Mouse (Mus musculus) small intestine, adult 2 months (tissue): Measurements from ENCODE around the gene Eef1akmt1. TPM values are rescaled to one million over a fixed set of nuclear protein-coding genes. Genes with fewer than 3 reads are reported as not detected.

Source experiments
- H3K27ac ChIP-seq: fragments of 200-500 bp; 2 replicates; pipeline ENCODE4 v1.5.1; 2012; ENCODE audit warnings: low read depth, low read length, control low read depth, inconsistent platforms; ENCODE audit not compliant: insufficient read depth
- H3K27me3 ChIP-seq: fragments of 200-500 bp; 2 replicates; pipeline ENCODE4 v1.6.1; 2012; ENCODE audit warnings: mild to moderate bottlenecking, moderate library complexity, low read length, inconsistent platforms; ENCODE audit not compliant: control insufficient read depth, insufficient read depth
- H3K36me3 ChIP-seq: fragments of 200-500 bp; 2 replicates; pipeline ENCODE4 v1.6.1; 2012; ENCODE audit warnings: mild to moderate bottlenecking, low read length, control low read depth, inconsistent platforms; ENCODE audit not compliant: control insufficient read depth, insufficient read depth
- H3K4me1 ChIP-seq: fragments of 200-500 bp; 2 replicates; pipeline ENCODE4 v1.6.1; 2012; ENCODE audit warnings: low read length, inconsistent platforms, mixed read lengths; ENCODE audit not compliant: control insufficient read depth, insufficient read depth, insufficient read length
- H3K4me3 ChIP-seq: fragments of 200-500 bp; 2 replicates; pipeline ENCODE4 v1.5.1; 2012; ENCODE audit warnings: low read depth, mild to moderate bottlenecking, control low read depth, inconsistent platforms, low read length, moderate library complexity
- CTCF ChIP-seq: fragments of 200-500 bp; IDR thresholded peaks from 2 replicates; pipeline ENCODE4 v1.5.1; 2012; ENCODE audit warnings: low read depth, mild to moderate bottlenecking, control low read depth, inconsistent platforms, low read length, moderate library complexity, mixed read lengths; ENCODE audit not compliant: insufficient replicate concordance, insufficient read length; ENCODE audit errors: extremely low read depth
- POLR2A ChIP-seq: fragments of 200-500 bp; IDR thresholded peaks from 2 replicates; pipeline ENCODE4 v1.6.1; 2012; ENCODE audit warnings: low read depth, mild to moderate bottlenecking, control low read depth, inconsistent platforms, low read length, moderate library complexity
- WGBS: fragments of 180-500 bp; shearing (Covaris S2); methylation state at CpG from one replicate; pipeline ENCODE4 v1.1.7; 2018; 5-methylcytosine and 5-hydroxymethylcytosine counted together
- polyA plus RNA-seq: library from polyadenylated mRNA; depleted of rRNA; stranded (reverse); fragments of >200 nt; gene quantifications from 2 replicates; pipeline ENCODE4 v1.2.3, GENCODE M21; 2012

Eef1akmt1 gene
- polyA plus RNA-seq, 1 experiment: 3.0 TPM

DNA sequence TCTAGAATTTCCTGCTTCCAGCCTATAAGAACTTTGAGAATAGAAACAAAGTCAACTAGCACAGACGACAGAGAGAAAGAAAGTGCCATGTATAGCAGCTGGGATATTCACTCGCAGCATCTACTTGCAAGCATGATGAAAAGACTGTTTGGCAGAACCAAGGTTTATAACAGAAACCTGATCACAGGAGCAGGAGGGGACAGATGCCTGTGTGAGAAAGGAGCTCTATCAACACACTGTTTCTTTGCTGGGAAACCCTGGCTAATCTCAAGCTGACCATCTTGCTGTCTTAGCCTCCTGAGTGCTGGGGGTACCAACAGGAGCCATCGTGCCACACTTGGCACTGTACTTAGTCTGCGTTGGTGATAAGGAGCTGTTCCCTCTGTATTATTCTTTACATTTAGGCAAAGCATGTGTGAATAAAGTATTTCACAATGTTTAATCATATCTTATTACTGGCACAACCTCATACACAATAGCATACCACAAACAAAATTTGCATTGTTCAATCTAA, 38.5 kb upstream of the Eef1akmt1 start:
- Histone ChIP-seq H3K4me1 (peaks cover 3% of the 10 kb centered on the region; the same call in 1 of the 2 replicates), H3K4me3 (no peak overlapping the region), H3K36me3 (peaks cover 4% of the 10 kb centered on the region; the same call in 1 of the 2 replicates), H3K27ac (no peak overlapping the region), H3K27me3 (no peaks in the 10 kb centered on the region)
- WGBS: 88% methylated on average over 4 of the region's 4 CpGs
- TF ChIP-seq POLR2A: no peak
- TF ChIP-seq CTCF: no peak

DNA sequence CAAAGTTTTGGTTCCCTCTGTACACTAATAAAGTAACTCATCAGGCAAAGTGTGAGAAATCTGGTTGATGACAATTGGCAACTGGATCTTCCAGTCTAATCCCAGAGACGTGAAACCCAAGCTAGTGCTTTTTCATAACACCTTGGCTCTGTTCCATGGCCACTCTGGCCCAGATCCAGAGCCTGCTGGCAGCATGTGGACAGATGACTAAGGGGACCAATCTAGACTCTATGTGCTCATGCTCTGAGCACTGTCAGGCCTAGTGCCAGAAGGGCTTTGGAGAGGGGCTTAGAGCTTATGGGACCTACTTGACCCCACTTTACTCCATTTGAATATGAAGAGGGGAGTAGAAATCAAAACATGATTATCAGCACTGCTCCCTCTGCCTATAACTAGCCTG, 36.1 kb upstream of the Eef1akmt1 start:
- H3K4me1 ChIP-seq: peaks cover 3% of the 10 kb centered on the region; the same call in 1 of the 2 replicates
- H3K27me3 ChIP-seq: no peaks in the 10 kb centered on the region
- no peak overlapping the region for H3K4me3 ChIP-seq
- TF ChIP-seq CTCF (no peak), POLR2A (no peak)
- WGBS: 14% methylated on average over 1 of the region's 1 CpGs
- no peak overlapping the region for H3K27ac ChIP-seq
- H3K36me3 ChIP-seq: peaks cover 13% of the 10 kb centered on the region

DNA sequence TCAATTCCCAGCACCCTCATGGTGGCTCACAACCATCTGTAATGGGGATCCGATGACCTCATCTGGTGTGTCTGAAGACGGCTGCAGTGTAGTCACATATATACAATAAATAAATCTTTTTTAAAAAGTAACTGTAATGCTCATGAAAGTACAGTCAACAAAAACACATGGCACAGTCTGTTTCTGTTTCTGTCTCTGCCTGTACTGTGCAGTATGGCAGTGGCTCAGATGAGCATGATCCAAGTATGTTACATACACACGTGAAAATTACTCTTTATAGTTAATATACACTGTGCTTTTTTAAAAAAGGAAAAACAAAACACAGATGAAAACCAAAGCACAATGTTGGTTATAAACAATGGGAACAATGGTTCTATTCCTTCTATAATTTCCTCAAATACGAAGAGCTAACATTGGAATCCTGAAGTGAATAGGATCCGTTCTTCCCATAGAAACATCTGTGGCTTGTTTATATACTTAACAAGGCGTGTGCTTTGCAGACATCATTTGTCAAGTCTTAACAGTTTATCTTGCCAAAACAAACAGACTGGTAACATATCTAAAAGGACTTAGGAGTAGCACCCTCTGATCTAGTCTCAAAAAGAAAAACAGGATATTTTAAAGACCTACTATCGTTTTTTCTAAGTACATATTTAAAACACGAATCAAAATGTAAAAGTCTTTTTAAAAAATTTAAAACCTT, 35.4 kb upstream of the Eef1akmt1 start:
- TF ChIP-seq POLR2A (no peak), CTCF (no peak)
- Histone ChIP-seq H3K27ac (no peak overlapping the region), H3K27me3 (no peaks in the 10 kb centered on the region), H3K4me1 (peaks cover 3% of the 10 kb centered on the region; the same call in 1 of the 2 replicates), H3K36me3 (peaks cover 17% of the 10 kb centered on the region), H3K4me3 (no peak overlapping the region)
- WGBS: 45% methylated on average over 8 of the region's 8 CpGs

DNA sequence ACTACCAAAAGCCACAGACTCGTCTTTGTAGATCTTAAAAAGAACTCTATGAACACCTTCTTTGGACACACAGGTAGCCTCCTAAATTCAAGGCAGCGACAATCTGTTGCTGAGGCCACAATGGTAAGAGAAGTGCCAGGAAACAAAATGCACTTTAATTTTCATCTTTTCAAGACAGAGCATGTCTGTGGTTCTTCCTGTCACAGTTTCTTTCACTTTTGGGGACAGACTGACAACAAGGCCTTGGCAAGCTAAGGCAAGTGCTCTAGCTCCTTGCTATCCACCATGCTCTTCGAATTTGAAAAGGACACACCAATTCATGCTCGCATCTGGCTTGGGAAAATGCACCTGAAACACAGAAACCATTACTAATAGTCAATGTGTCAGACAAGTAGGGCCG, 21.9 kb upstream of the Eef1akmt1 start:
- no peak for TF ChIP-seq POLR2A
- TF ChIP-seq CTCF: no peak
- WGBS: 94% methylated on average over 5 of the region's 5 CpGs
- Histone ChIP-seq H3K27me3 (no peaks in the 10 kb centered on the region), H3K27ac (no peak overlapping the region), H3K36me3 (peaks cover 54% of the 10 kb centered on the region), H3K4me1 (no peaks in the 10 kb centered on the region), H3K4me3 (no peak overlapping the region)

DNA sequence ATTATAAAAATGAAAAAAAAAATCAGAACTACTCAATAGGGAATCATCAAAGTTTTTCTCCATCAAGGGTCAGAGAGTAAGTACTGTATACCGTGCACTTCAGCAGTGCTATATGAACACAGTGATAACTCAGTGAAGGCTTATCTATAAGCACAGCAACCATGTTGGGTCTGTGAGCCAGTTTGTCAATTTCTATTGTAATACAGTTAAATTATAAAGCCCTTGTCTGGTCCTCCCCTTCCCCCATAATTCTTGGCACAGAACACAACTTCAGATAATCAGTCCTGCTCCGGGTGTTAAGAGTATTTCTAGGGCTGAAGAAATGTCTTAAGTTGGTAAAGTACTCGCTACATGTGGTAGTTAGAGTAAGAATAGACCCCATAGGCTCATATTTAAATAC, 20.4 kb upstream of the Eef1akmt1 start:
- Histone ChIP-seq H3K27me3 (no peaks in the 10 kb centered on the region), H3K4me3 (no peak overlapping the region), H3K27ac (no peak overlapping the region), H3K4me1 (no peaks in the 10 kb centered on the region), H3K36me3 (peaks cover 56% of the 10 kb centered on the region)
- TF ChIP-seq CTCF: no peak
- TF ChIP-seq POLR2A: no peak
- WGBS: 89% methylated on average over 3 of the region's 3 CpGs

DNA sequence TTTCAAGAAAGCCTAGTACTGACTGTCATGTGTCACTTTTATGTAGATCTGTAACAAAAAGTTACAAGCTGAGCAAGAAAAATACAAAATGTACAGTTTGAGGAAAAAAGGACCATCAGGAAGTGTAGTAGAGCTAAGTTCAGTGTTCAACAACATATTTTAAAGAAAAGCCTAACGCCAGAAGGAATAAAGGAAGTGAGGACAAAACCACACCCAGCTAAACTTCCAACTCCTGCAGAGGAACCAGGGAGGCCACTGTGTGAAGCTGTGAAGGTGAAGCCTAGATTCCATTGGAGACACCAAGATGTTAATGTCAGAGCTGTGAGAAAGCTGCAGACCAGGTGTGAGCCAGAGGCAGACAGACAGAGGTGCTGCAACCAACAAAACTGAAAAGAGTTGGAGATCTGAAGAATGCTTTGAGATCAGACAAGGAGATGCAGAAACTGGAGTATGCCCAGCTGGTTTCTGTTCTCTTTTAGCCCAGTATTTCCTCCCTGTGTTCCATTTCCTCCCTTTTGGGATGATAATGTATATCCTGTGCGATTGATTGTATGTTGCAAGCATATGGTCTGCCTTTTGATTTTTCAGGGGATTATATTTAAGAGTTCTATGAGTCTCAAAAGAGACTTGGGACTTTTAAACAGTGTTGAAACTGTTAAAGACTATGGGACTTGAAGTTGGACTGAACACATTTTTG, 5.1 kb upstream of the Eef1akmt1 start:
- no peak for TF ChIP-seq CTCF
- TF ChIP-seq POLR2A: no peak
- no peak overlapping the region for H3K27ac ChIP-seq
- H3K27me3 ChIP-seq: no peaks in the 10 kb centered on the region
- no peaks in the 10 kb centered on the region for H3K4me1 ChIP-seq
- peaks cover 11% of the 10 kb centered on the region for H3K36me3 ChIP-seq
- WGBS: 93% methylated on average over 2 of the region's 2 CpGs
- no peak overlapping the region for H3K4me3 ChIP-seq

DNA sequence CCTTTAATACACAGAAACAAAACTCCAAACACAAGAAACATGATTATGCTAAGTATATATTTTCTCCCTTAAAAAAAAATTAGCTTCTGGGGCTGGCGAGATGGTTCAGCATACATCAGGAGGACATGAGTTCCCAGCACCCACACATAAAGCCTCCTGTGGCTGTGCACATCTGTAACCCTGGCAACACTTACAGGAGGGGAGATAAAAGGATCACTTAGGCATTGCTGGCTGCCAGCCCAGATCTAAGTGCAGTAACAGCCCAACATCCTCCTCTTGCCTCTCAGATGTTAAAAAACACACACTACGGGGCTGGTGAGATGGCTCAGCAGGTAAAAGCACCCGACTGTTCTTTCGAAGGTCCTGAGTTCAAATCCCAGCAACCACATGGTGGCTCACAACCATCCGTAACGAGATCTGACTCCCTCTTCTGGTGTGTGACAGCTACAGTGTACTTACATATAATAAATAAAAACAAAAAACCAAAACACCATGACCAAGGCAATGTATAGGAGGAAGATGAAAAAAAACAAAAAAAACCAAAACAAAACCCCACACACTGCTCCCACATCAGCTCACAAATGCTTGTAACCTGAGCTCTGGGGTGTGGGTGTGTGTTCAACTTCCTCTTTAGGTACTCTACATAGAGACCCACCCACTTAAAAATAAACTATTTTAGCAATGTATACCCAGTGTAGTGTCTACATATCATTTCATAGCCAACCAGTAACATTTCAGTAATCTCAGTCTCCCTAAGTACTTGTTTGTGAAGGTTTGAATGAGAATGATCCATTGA, 3.6 kb upstream of the Eef1akmt1 start:
- no peak for TF ChIP-seq CTCF
- TF ChIP-seq POLR2A: no peak
- Histone ChIP-seq H3K27ac (no peak overlapping the region), H3K36me3 (peaks cover 4% of the 10 kb centered on the region; the same call in 1 of the 2 replicates), H3K4me3 (no peak overlapping the region), H3K27me3 (no peaks in the 10 kb centered on the region), H3K4me1 (peaks cover 1% of the 10 kb centered on the region; the same call in 1 of the 2 replicates)
- 59% methylated on average over 6 of the region's 6 CpGs for WGBS
